Mouse (Mus musculus) ES-E14 (cell line): ENCODE results near the gene Vhl. TPM values are rescaled to one million over a fixed set of nuclear protein-coding genes. Genes with fewer than 3 reads are reported as not detected.
A peak's percentile ranks its signal among the peaks of the same experiment; 100 is the strongest.

Source experiments
- DNase-seq: peaks from one replicate; pipeline ENCODE4 v3.0.0-alpha.2; 2013; ENCODE audit warnings: low read depth, low spot score
- H3K27ac ChIP-seq: 2 replicates; pipeline ENCODE4 v1.5.1; 2012; ENCODE audit warnings: low read depth, mild to moderate bottlenecking, low read length, moderate library complexity, mixed read lengths; ENCODE audit not compliant: poor library complexity, insufficient read depth, severe bottlenecking
- H3K36me3 ChIP-seq: 2 replicates; pipeline ENCODE4 v1.6.1; 2012; ENCODE audit warnings: mild to moderate bottlenecking, low read length, moderate library complexity, mixed read lengths; ENCODE audit not compliant: control insufficient read depth, poor library complexity, insufficient read depth, severe bottlenecking
- H3K4me1 ChIP-seq, 2 experiments: fragments of 150-350 bp in 1 of 2; sonication (generic) in 1 of 2; 2 replicates each; pipeline ENCODE4 v1.6.1; 2012; ENCODE audit warnings: low read length in 2 of 2, mild to moderate bottlenecking in 1 of 2, mixed read lengths in 1 of 2; ENCODE audit not compliant: control insufficient read depth in 2 of 2, insufficient read depth in 2 of 2, poor library complexity in 1 of 2
- H3K4me3 ChIP-seq, 2 experiments: fragments of 150-350 bp in 1 of 2; sonication (generic) in 1 of 2; 2 replicates each; pipeline ENCODE4 v1.5.1; 2012; ENCODE audit warnings: low read length in 2 of 2, low read depth in 1 of 2, mild to moderate bottlenecking in 1 of 2, mixed read lengths in 1 of 2; ENCODE audit not compliant: insufficient read depth in 1 of 2, poor library complexity in 1 of 2, severe bottlenecking in 1 of 2
- H3K9ac ChIP-seq: 2 replicates; pipeline ENCODE4 v1.6.1; 2012; ENCODE audit warnings: low read depth, mild to moderate bottlenecking, low read length, mixed read lengths; ENCODE audit not compliant: poor library complexity, insufficient read depth, severe bottlenecking
- H3K9me3 ChIP-seq: fragments of 150-350 bp; sonication (generic); 2 replicates; pipeline ENCODE4 v1.6.1; 2012; ENCODE audit warnings: low read depth, mild to moderate bottlenecking, low read length; ENCODE audit not compliant: control insufficient read depth, insufficient read depth
- CHD2 ChIP-seq: IDR thresholded peaks from 2 replicates; pipeline ENCODE4 v1.6.1; 2014; ENCODE audit warnings: mild to moderate bottlenecking, low read depth, low read length, inconsistent platforms
- HCFC1 ChIP-seq: IDR thresholded peaks from 2 replicates; pipeline ENCODE4 v1.6.1; 2012; ENCODE audit warnings: low read length, inconsistent platforms, borderline replicate concordance; ENCODE audit not compliant: insufficient read depth
- MAFK ChIP-seq: IDR thresholded peaks from 2 replicates; pipeline ENCODE4 v1.6.1; 2014; ENCODE audit warnings: mild to moderate bottlenecking, low read depth, low read length, inconsistent platforms; ENCODE audit not compliant: insufficient read depth
- ZC3H11A ChIP-seq: IDR thresholded peaks from 2 replicates; pipeline ENCODE4 v1.6.1; 2012; ENCODE audit warnings: low read depth, mild to moderate bottlenecking, inconsistent platforms, low read length, borderline replicate concordance
- ZNF384 ChIP-seq: IDR thresholded peaks from 2 replicates; pipeline ENCODE4 v1.6.1; 2012; ENCODE audit warnings: low read depth, low read length, inconsistent platforms
- in situ Hi-C, 2 experiments: fragments of 600-800 bp; cut with MboI; formaldehyde crosslinking; loops; one replicate each; pipeline ENCODE4 v1.15.1; 2025; ENCODE audit warnings: low sequenced_read_pairs in 2 of 2, inconsistent platforms in 1 of 2; ENCODE audit not compliant: unreplicated experiment in 2 of 2
- total RNA-seq: library from RNA; depleted of rRNA; stranded (reverse); fragments of 300-350 nt; gene quantifications from 2 replicates; pipeline ENCODE4 v1.2.3, GENCODE M21; 2012; rRNA removed

Vhl gene
- total RNA-seq, 1 experiment, result 13.9 TPM

DNA sequence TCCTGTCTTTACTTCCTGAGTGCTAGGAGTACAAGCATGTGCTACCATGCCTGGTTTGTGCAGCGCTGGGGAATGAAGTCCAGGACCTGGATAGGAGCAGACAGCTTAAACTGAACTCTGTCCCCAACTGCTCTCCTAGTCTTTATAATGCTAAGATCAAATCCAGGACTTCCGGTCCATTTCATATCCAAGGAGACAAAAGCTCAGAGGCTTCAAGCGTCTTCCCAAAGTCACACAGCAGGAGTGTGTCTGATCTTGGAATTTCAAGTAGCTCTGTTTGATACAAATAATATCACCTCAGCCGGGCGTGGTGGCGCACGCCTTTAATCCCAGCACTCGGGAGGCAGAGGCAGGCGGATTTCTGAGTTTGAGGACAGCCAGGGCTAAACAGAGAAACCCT, 52.2 kb downstream of the Vhl start:
- H3K4me3 ChIP-seq, result no peak overlapping the region
- H3K4me1 ChIP-seq, result peaks cover 0 to 19% of the 10 kb centered on the region in 2 experiments; a peak in 2 of 4 replicates
- no peaks in the 10 kb centered on the region for H3K36me3 ChIP-seq
- TF ChIP-seq MAFK (no peak), ZC3H11A (no peak), HCFC1 (no peak), ZNF384 (no peak), CHD2 (no peak)
- H3K27ac ChIP-seq, result no peak overlapping the region
- no peak overlapping the region; the same call in 1 of the 2 replicates for H3K9ac ChIP-seq
- no peak for DNase-seq
- in situ Hi-C loops, result no loop called here
- no peaks in the 10 kb centered on the region for H3K9me3 ChIP-seq

DNA sequence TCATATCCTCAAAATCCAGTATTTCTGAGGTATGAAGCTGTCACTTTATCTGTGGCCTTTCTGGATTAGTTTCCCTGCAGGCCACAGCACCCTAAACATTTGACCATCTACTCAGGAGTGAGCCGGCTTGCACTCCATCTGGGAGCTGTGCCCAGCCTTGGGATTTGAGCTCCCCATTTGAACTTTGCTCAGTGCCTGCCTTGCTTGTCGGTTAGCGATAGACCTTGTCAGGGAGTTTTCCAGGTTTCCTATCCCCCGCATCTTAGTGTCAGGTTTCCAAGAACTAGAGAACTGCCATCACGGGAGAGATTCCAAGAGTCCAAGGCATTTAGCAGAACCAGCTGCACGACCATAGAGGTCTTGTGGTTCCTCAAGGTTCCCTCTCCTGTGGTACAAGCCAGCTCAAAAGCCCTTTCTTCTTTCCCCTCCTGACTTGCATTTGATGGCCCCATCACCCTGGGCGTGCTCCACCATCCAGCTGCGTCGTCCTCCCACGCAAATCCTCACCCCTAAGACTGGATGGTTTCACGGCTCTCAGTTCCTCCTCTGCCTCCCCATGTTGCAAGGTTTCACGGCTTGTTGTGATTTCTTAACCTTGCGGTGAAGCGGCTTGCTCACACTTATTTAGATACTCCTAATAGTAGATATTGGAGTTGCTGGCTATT, 53.4 kb downstream of the Vhl start:
- in situ Hi-C loops, result no loop called here
- H3K4me3 ChIP-seq, result no peak overlapping the region
- H3K9ac ChIP-seq, result no peak overlapping the region
- H3K4me1 ChIP-seq, result peaks cover 2 to 20% of the 10 kb centered on the region in 2 experiments; a peak in 2 of 4 replicates
- DNase-seq, result no peak
- TF ChIP-seq HCFC1, result no peak
- no peak for TF ChIP-seq ZNF384
- TF ChIP-seq MAFK, result no peak
- no peak for TF ChIP-seq CHD2
- no peak for TF ChIP-seq ZC3H11A
- H3K36me3 ChIP-seq, result no peaks in the 10 kb centered on the region
- no peaks in the 10 kb centered on the region for H3K9me3 ChIP-seq
- peak overlapping the region; percentile 20; the same call in 1 of the 2 replicates for H3K27ac ChIP-seq

DNA sequence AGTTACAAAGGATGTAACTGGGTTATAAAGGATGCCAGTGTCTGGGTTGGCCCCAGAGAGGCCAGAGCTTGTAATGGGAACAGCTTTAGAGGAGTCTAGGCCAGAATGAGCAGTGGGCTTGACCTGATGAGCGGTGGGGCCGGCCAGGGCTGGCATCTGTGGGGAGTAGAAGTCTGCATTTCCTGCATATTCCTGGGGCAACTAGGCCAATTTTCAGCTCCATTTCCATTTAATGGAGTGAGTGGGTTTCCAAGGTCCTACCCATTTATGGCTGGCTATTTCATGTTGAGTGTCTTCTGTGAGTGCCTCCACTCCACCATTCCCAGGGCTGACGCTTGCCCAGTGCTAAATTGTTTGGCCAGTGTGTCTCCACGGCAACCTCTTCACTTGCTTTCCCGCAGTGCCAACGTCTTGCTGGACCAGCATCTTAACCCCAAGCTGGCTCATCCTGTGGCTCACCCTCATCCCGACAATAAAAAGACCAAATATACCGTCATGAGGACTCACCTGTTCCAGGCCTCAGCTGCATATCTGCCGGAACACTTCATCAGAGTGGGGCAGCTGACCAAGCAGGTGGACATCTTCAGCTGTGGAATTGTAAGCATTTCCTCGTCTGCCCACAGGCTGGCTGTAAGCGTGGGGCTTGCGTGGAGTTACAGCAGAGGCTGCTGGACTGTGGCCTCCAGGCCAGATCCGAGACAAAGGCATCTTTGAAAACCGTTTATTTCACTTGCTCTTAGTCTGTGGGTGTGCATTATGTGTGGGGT, 54.7 kb downstream of the Vhl start:
- Histone ChIP-seq H3K9me3 (no peaks in the 10 kb centered on the region), H3K4me1 (peaks cover 2 to 23% of the 10 kb centered on the region in 2 experiments; a peak in 2 of 4 replicates), H3K4me3 (no peak overlapping the region), H3K36me3 (no peaks in the 10 kb centered on the region), H3K9ac (no peak overlapping the region), H3K27ac (no peak overlapping the region)
- DNase-seq, result no peak
- in situ Hi-C loops, result no loop called here
- TF ChIP-seq MAFK (no peak), CHD2 (no peak), ZNF384 (no peak), HCFC1 (no peak)

DNA sequence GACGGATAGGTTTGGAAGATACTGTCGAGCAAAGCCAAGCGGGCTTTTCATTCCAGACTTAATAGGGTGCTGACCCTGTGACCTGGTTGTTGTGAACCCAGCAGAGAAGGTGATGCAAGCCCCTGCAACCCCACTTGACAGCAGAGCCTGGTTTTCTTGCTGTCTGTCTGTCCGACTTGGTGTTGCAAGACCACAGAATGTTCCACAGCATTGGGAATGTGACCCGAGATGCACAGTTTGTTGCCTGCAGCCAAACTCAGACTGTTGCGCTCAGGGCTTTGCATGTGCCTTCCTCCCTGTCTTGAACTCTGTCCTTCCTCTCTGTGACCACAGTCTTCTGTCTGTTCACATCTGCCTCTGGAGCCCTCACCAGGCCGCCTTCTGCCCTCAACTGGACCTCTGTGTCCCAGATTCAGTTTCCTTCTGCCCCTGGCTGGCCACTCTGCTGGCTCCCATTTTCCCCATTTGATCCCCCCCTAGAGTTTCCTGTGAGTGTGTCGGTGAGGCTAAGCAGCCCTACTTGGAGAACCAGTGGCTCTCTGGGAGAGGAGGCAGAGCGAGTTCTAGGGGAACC, 56.3 kb downstream of the Vhl start:
- Histone ChIP-seq H3K36me3 (no peaks in the 10 kb centered on the region), H3K9ac (no peak overlapping the region), H3K4me1 (peaks cover 2 to 30% of the 10 kb centered on the region in 2 experiments; a peak in 2 of 4 replicates), H3K27ac (no peak overlapping the region), H3K4me3 (no peak overlapping the region), H3K9me3 (no peaks in the 10 kb centered on the region)
- DNase-seq, result no peak
- in situ Hi-C loops, result loop anchor here in 1 of 2 experiments (5.0 kb wide), 1 partner anchor 43 kb away; the partner anchor contains the start of gene Irak2
- TF ChIP-seq CHD2, result no peak
- TF ChIP-seq ZC3H11A, result no peak
- no peak for TF ChIP-seq MAFK
- no peak for TF ChIP-seq ZNF384
- TF ChIP-seq HCFC1, result no peak

Other genes starting within 250 kb of the Vhl start
- gene Tada3, start 246.1 kb upstream of the Vhl start, total RNA-seq, result 31.7 and 35.3 TPM in 2 replicates
- 217 and 227 TPM in 2 replicates for gene Arpc4, start 245.8 kb upstream of the Vhl start, total RNA-seq
- gene Ttll3, start 234.7 kb upstream of the Vhl start, total RNA-seq, result 5.3 and 6.9 TPM in 2 replicates
- 34.5 and 42.3 TPM in 2 replicates for gene Rpusd3, start 204.6 kb upstream of the Vhl start, total RNA-seq
- 0.42 and 0.45 TPM in 2 replicates for gene Cidec, start 188.2 kb upstream of the Vhl start, total RNA-seq
- 119 and 140 TPM in 2 replicates for gene Jagn1, start 181.4 kb upstream of the Vhl start, total RNA-seq
- gene Il17re, start 165.5 kb upstream of the Vhl start, total RNA-seq, result 0.80 and 3.0 TPM in 2 replicates
- gene Il17rc, start 152.5 kb upstream of the Vhl start, total RNA-seq, result 6.2 and 13.3 TPM in 2 replicates
- gene Creld1, start 140.7 kb upstream of the Vhl start, total RNA-seq, result 20.8 and 29.9 TPM in 2 replicates
- 15.1 and 16.3 TPM in 2 replicates for gene Prrt3, start 122.0 kb upstream of the Vhl start, total RNA-seq
- gene Emc3, start 92.3 kb upstream of the Vhl start, total RNA-seq, result 71.2 and 74.1 TPM in 2 replicates
- 34.7 and 37.5 TPM in 2 replicates for gene Fancd2, start 92.3 kb upstream of the Vhl start, total RNA-seq
- 0.45 and 1.0 TPM in 2 replicates for gene Fancd2os, start 23.2 kb upstream of the Vhl start, total RNA-seq
- 81.8 and 113 TPM in 2 replicates for gene Brk1, start 19.2 kb upstream of the Vhl start, total RNA-seq
- gene Irak2, start 14.5 kb downstream of the Vhl start, total RNA-seq, result 12.6 and 22.0 TPM in 2 replicates
- gene Tatdn2, start 73.1 kb downstream of the Vhl start, total RNA-seq, result 62.6 and 70.6 TPM in 2 replicates
- gene Ghrl, start 95.9 kb downstream of the Vhl start, total RNA-seq, result 1.8 and 2.3 TPM in 2 replicates
- gene Sec13, start 116.8 kb downstream of the Vhl start, total RNA-seq, result 140 and 187 TPM in 2 replicates